Mouse (Mus musculus) ES-E14 (cell line): ENCODE results near the gene Paf1. TPM values are rescaled to one million over a fixed set of nuclear protein-coding genes. Genes with fewer than 3 reads are reported as not detected.

Experiments used
- DNase-seq: peaks from one replicate; pipeline ENCODE4 v3.0.0-alpha.2; 2013; ENCODE audit warnings: low read depth, low spot score
- H3K27ac ChIP-seq: 2 replicates; pipeline ENCODE4 v1.5.1; 2012; ENCODE audit warnings: low read depth, mild to moderate bottlenecking, low read length, moderate library complexity, mixed read lengths; ENCODE audit not compliant: poor library complexity, insufficient read depth, severe bottlenecking
- H3K36me3 ChIP-seq: 2 replicates; pipeline ENCODE4 v1.6.1; 2012; ENCODE audit warnings: mild to moderate bottlenecking, low read length, moderate library complexity, mixed read lengths; ENCODE audit not compliant: control insufficient read depth, poor library complexity, insufficient read depth, severe bottlenecking
- H3K4me1 ChIP-seq, 2 experiments: fragments of 150-350 bp in 1 of 2; sonication (generic) in 1 of 2; 2 replicates each; pipeline ENCODE4 v1.6.1; 2012; ENCODE audit warnings: low read length in 2 of 2, mild to moderate bottlenecking in 1 of 2, mixed read lengths in 1 of 2; ENCODE audit not compliant: control insufficient read depth in 2 of 2, insufficient read depth in 2 of 2, poor library complexity in 1 of 2
- H3K4me3 ChIP-seq, 2 experiments: fragments of 150-350 bp in 1 of 2; sonication (generic) in 1 of 2; 2 replicates each; pipeline ENCODE4 v1.5.1; 2012; ENCODE audit warnings: low read length in 2 of 2, low read depth in 1 of 2, mild to moderate bottlenecking in 1 of 2, mixed read lengths in 1 of 2; ENCODE audit not compliant: insufficient read depth in 1 of 2, poor library complexity in 1 of 2, severe bottlenecking in 1 of 2
- H3K9ac ChIP-seq: 2 replicates; pipeline ENCODE4 v1.6.1; 2012; ENCODE audit warnings: low read depth, mild to moderate bottlenecking, low read length, mixed read lengths; ENCODE audit not compliant: poor library complexity, insufficient read depth, severe bottlenecking
- H3K9me3 ChIP-seq: fragments of 150-350 bp; sonication (generic); 2 replicates; pipeline ENCODE4 v1.6.1; 2012; ENCODE audit warnings: low read depth, mild to moderate bottlenecking, low read length; ENCODE audit not compliant: control insufficient read depth, insufficient read depth
- CHD2 ChIP-seq: IDR thresholded peaks from 2 replicates; pipeline ENCODE4 v1.6.1; 2014; ENCODE audit warnings: mild to moderate bottlenecking, low read depth, low read length, inconsistent platforms
- HCFC1 ChIP-seq: IDR thresholded peaks from 2 replicates; pipeline ENCODE4 v1.6.1; 2012; ENCODE audit warnings: low read length, inconsistent platforms, borderline replicate concordance; ENCODE audit not compliant: insufficient read depth
- MAFK ChIP-seq: IDR thresholded peaks from 2 replicates; pipeline ENCODE4 v1.6.1; 2014; ENCODE audit warnings: mild to moderate bottlenecking, low read depth, low read length, inconsistent platforms; ENCODE audit not compliant: insufficient read depth
- ZC3H11A ChIP-seq: IDR thresholded peaks from 2 replicates; pipeline ENCODE4 v1.6.1; 2012; ENCODE audit warnings: low read depth, mild to moderate bottlenecking, inconsistent platforms, low read length, borderline replicate concordance
- ZNF384 ChIP-seq: IDR thresholded peaks from 2 replicates; pipeline ENCODE4 v1.6.1; 2012; ENCODE audit warnings: low read depth, low read length, inconsistent platforms
- in situ Hi-C, 2 experiments: fragments of 600-800 bp; cut with MboI; formaldehyde crosslinking; loops; one replicate each; pipeline ENCODE4 v1.15.1; 2025; ENCODE audit warnings: low sequenced_read_pairs in 2 of 2, inconsistent platforms in 1 of 2; ENCODE audit not compliant: unreplicated experiment in 2 of 2
- total RNA-seq: library from RNA; depleted of rRNA; stranded (reverse); fragments of 300-350 nt; gene quantifications from 2 replicates; pipeline ENCODE4 v1.2.3, GENCODE M21; 2012

Paf1 gene
- total RNA-seq, 1 experiment: 83.9 TPM

DNA sequence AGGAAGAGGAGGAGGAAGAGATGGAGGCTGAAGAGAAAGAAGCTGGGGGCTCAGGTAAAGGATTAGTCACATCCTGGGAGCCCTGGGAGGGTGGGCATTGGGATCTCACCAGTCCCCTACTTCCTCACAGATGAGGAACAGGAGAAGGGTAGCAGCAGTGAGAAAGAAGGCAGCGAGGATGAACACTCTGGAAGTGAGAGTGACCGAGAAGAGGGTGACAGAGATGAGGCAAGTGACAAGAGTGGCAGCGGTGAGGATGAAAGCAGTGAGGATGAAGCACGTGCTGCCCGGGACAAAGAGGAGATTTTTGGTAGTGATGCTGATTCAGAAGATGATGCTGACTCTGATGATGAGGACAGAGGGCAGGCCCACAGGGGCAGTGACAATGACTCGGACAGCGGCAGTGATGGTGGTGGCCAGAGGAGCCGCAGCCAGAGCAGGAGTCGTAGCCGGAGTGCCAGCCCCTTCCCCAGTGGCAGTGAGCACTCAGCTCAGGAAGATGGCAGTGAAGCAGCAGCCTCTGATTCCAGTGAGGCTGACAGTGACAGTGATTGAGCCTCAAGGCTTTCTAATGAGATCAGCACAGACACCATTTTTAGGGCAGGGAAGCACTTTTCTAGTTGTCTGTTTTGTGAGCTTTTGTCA, 6.1 kb downstream of the Paf1 start:
- no peak for DNase-seq
- Histone ChIP-seq H3K36me3 (peaks cover 55% of the 10 kb centered on the region), H3K9ac (no peak overlapping the region), H3K4me1 (peaks cover 0 to 5% of the 10 kb centered on the region in 2 experiments; a peak in 1 of 4 replicates), H3K27ac (no peak overlapping the region), H3K9me3 (no peaks in the 10 kb centered on the region), H3K4me3 (no peak overlapping the region)
- no peak for TF ChIP-seq ZNF384
- no peak for TF ChIP-seq CHD2
- TF ChIP-seq ZC3H11A: no peak
- no peak for TF ChIP-seq MAFK
- TF ChIP-seq HCFC1: no peak
- in situ Hi-C loops: no loop called here

- Histone ChIP-seq H3K4me3 (no peak overlapping the region), H3K27ac (no peak overlapping the region), H3K4me1 (peaks cover 0 to 5% of the 10 kb centered on the region in 2 experiments; a peak in 1 of 4 replicates), H3K9me3 (no peaks in the 10 kb centered on the region), H3K36me3 (peaks cover 64% of the 10 kb centered on the region), H3K9ac (no peak overlapping the region)
- in situ Hi-C loops: no loop called here
- TF ChIP-seq ZC3H11A (no peak), HCFC1 (no peak), ZNF384 (no peak), MAFK (no peak), CHD2 (no peak)
- DNase-seq: no peak
These were observed 8.3 kb downstream of the Paf1 start for GRCm38 (mm10) chr7:28401030-28401429.

- peaks cover 64% of the 10 kb centered on the region for H3K36me3 ChIP-seq
- DNase-seq: no peak
- H3K9me3 ChIP-seq: no peaks in the 10 kb centered on the region
- in situ Hi-C loops: no loop called here
- H3K9ac ChIP-seq: no peak overlapping the region
- H3K27ac ChIP-seq: no peak overlapping the region
- TF ChIP-seq MAFK: no peak
- peaks cover 0 to 5% of the 10 kb centered on the region in 2 experiments; a peak in 1 of 4 replicates for H3K4me1 ChIP-seq
- H3K4me3 ChIP-seq: no peak overlapping the region
These were observed 9.2 kb downstream of the Paf1 start for GRCm38 (mm10) chr7:28401942-28402341.

DNA sequence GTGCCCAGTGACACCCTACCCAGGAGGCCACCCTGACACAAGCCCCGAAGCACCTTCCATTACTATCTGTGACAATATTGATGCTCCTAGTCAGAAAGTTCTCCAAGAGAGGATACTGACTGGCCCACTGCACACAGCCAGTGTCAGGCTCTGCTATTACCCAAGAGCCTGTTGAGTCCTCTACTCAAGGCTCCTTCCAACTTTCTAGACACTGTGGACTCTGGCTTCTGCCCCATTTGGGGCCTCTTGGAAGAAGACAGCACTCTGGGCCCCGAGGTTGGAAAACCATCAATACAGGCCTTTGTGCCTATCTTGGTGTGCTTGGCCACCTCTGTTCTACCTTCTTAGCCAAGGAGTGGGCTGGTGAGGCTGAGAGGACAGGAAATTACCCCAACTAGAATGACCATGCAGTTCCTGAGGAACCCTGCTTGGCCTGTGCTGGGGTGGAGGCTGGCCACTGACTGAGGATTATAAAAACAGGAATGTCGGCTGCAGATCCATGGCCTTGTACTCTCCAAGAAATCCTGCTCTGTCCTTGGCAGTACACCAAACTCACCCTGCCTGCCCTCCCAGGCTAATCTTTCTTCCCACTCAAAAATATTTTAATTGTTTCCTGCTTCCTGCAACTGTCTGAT, 18.2 kb downstream of the Paf1 start:
- Histone ChIP-seq H3K4me3 (no peak overlapping the region), H3K9me3 (no peaks in the 10 kb centered on the region), H3K4me1 (no peaks in the 10 kb centered on the region), H3K27ac (no peak overlapping the region), H3K36me3 (peaks cover 37% of the 10 kb centered on the region), H3K9ac (no peak overlapping the region)
- TF ChIP-seq CHD2 (no peak), ZNF384 (no peak), MAFK (no peak), HCFC1 (no peak), ZC3H11A (no peak)
- no peak for DNase-seq
- in situ Hi-C loops: no loop called here
